ENCODE assay signal across 11 mouse cellular contexts in the genomic region with DNA sequence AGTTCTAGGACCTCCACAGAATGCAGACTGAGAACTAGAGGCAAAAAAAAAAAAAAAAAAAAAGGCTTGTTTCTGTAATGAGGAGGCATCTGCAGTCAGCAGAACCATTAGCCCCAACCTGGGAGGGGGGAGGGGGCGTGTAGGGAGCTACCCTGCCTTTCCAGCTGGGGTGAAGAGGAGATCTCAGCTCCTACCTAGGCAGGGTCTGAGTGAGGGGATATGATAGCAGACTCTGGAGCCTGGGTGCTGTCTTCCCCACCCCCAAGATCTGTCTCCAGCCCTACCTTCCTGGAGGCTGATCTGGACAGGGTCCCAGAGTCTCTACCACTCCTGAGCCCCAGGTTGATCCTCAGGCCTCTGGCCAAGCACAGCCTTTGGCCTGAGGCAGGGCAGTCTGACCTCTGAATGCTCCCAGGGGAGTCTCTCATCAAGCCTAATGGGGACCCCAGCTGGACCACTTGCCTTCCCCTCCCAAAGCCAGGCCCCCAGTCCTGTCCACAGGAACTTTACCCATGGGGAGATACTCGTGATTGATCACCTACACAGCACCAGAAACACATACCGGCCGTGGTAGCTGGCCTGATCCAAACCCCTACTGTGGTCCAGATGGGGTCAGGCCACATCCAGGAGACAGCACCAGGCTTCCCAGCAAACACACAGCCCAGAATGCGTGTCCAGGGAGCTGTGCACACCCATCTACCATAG. TPM values are rescaled to one million over a fixed set of nuclear protein-coding genes. Genes with fewer than 3 reads are reported as not detected.
DNase-seq lines count a peak whose midpoint lies in the region; ATAC-seq lines count a peak whose summit lies in the region.
"Had no signal": no experiment of that assay in that cellular context is flagged by ENCODE, and none has a peak within 500 bp of the region (broad histone marks: within the 10 kb centered on the region; RNA-seq: fewer than 3 reads in every experiment).

No protein-coding gene starts in this region.

- no peak overlapping the region for H3K4me3 ChIP-seq in forebrain, embryonic 13.5 days
- H3K4me3 ChIP-seq in limb, embryonic 12.5 days (replicated peaks), result no peak overlapping the region
- H3K4me3 ChIP-seq in neural tube, embryonic 14.5 days (ENCODE audit: low read depth, low read length), result no peak overlapping the region
- H3K4me3 ChIP-seq: megakaryocyte, embryonic 14.5 days had no signal

- ATAC-seq in forebrain, embryonic 13.5 days, result no peak; the same call in 1 of the 2 replicates
- ATAC-seq in limb, embryonic 12.5 days (ENCODE audit: insufficient number of reproducible peaks, insufficient read depth, low FRiP score, low TSS enrichment, low read depth), result no peak
- peak; percentile 16; the same call in 1 of the 2 replicates for ATAC-seq in neural tube, embryonic 14.5 days (ENCODE audit: low read depth)

- H3K36me3 ChIP-seq in forebrain, embryonic 13.5 days (ENCODE audit: poor library complexity, severe bottlenecking), result peaks cover 15% of the 10 kb centered on the region; the same call in 1 of the 2 replicates
- H3K36me3 ChIP-seq in limb, embryonic 12.5 days, result no peaks in the 10 kb centered on the region
- no peaks in the 10 kb centered on the region for H3K36me3 ChIP-seq in neural tube, embryonic 14.5 days (ENCODE audit: control insufficient read depth, insufficient read depth, low read length)

- H3K4me2 ChIP-seq in forebrain, embryonic 13.5 days, result peak overlapping the region; percentile 36
- H3K4me2 ChIP-seq in limb, embryonic 12.5 days, result no peak overlapping the region
- no peak overlapping the region for H3K4me2 ChIP-seq in neural tube, embryonic 14.5 days (ENCODE audit: low read depth, low read length)

- DNase-seq in retina, postnatal 1 day, result peak; percentile 21
- DNase-seq in retina, embryonic 14.5 days (ENCODE audit: low spot score), result no peak
- DNase-seq in spleen, postnatal 36 days (ENCODE audit: low spot score in 2 of 2), result no peak
- no peak for DNase-seq in testis, postnatal 10 days (ENCODE audit: low spot score)
- no peak for DNase-seq in urinary bladder, postnatal 36 days (ENCODE audit: low spot score in 2 of 2)
- DNase-seq: gastrocnemius, postnatal 36 days had no signal

- H3K9ac ChIP-seq in forebrain, embryonic 13.5 days, result peak overlapping the region; percentile 39
- H3K9ac ChIP-seq in limb, embryonic 12.5 days (replicated peaks), result 0 out of 2 replicates have a peak overlapping the region, but pooled peaks have one; percentile 23
- H3K9ac ChIP-seq in neural tube, embryonic 14.5 days (replicated peaks; ENCODE audit: low read depth, low read length), result no peak overlapping the region

- peak overlapping the region; percentile 97 for H3K27ac ChIP-seq in forebrain, embryonic 13.5 days
- peak overlapping the region; percentile 46 for H3K27ac ChIP-seq in limb, embryonic 12.5 days
- H3K27ac ChIP-seq in neural tube, embryonic 14.5 days (ENCODE audit: low read depth, low read length), result peak overlapping the region; percentile 76

- no peaks in the 10 kb centered on the region for H3K9me3 ChIP-seq in forebrain, embryonic 13.5 days (replicated peaks)
- H3K9me3 ChIP-seq in limb, embryonic 12.5 days, result no peaks in the 10 kb centered on the region
- H3K9me3 ChIP-seq in neural tube, embryonic 14.5 days (ENCODE audit: control insufficient read depth, low read length), result no peaks in the 10 kb centered on the region

- 10% methylated on average over 5 of the region's 5 CpGs for WGBS in forebrain, embryonic 13.5 days
- 19% methylated on average over 5 of the region's 5 CpGs for WGBS in limb, embryonic 12.5 days
- WGBS in neural tube, embryonic 14.5 days, result 11% methylated on average over 5 of the region's 5 CpGs

- no peaks in the 10 kb centered on the region for H3K27me3 ChIP-seq in forebrain, embryonic 13.5 days
- H3K27me3 ChIP-seq in limb, embryonic 12.5 days, result peaks cover 76% of the 10 kb centered on the region
- no peaks in the 10 kb centered on the region for H3K27me3 ChIP-seq in neural tube, embryonic 14.5 days (ENCODE audit: control insufficient read depth, insufficient read depth, low read length)

- H3K4me1 ChIP-seq in forebrain, embryonic 13.5 days, result peaks cover 55% of the 10 kb centered on the region
- H3K4me1 ChIP-seq in limb, embryonic 12.5 days (replicated peaks), result peaks cover 57% of the 10 kb centered on the region
- H3K4me1 ChIP-seq in neural tube, embryonic 14.5 days (ENCODE audit: control insufficient read depth, insufficient read depth, low read length), result peaks cover 49% of the 10 kb centered on the region

RNA-seq across cellular contexts. Expression of a gene that starts 19.8 kb away (rescaled TPM):
- polyA plus RNA-seq in forebrain, embryonic 13.5 days (2015; fragmentation: Nextera tagmentation; extraction: Ambion mirVana), result 5.1 and 6.1 TPM in 2 replicates
- polyA plus RNA-seq in limb, embryonic 12.5 days (2016; fragmentation: Nextera tagmentation; extraction: Ambion mirVana), result 8.2 and 8.7 TPM in 2 replicates
- 5.3 and 6.7 TPM in 2 replicates for polyA plus RNA-seq in neural tube, embryonic 14.5 days (2014; fragmentation: Nextera tagmentation; extraction: Ambion mirVana)

RNA-seq across cellular contexts. Expression of a gene that starts 34.4 kb away (rescaled TPM):
- polyA plus RNA-seq in forebrain, embryonic 13.5 days (2015; fragmentation: Nextera tagmentation; extraction: Ambion mirVana), result 13.2 and 16.0 TPM in 2 replicates
- 6.2 and 6.4 TPM in 2 replicates for polyA plus RNA-seq in limb, embryonic 12.5 days (2016; fragmentation: Nextera tagmentation; extraction: Ambion mirVana)
- polyA plus RNA-seq in neural tube, embryonic 14.5 days (2014; fragmentation: Nextera tagmentation; extraction: Ambion mirVana), result 9.9 and 10.1 TPM in 2 replicates
- polyA plus RNA-seq: liver, adult 2 months had no signal

Comparison
In these comparisons a context has a peak if more than half of its experiments do, and no peak if none do; other contexts are left out.
1. H3K27ac ChIP-seq: peak in every context shown above with its lines; median percentile 97 in forebrain, embryonic 13.5 days; 76 in neural tube, embryonic 14.5 days; 46 in limb, embryonic 12.5 days.